8 mouse cellular contexts compared by ENCODE assay signal in genomic region chr15:85703194-85703641, GRCm38 (mm10). TPM values are rescaled to one million over a fixed set of nuclear protein-coding genes. Genes with fewer than 3 reads are reported as not detected.
DNase-seq lines count a peak whose midpoint lies in the region; ATAC-seq lines count a peak whose summit lies in the region.

No protein-coding gene starts in this region.

- no peak for DNase-seq in forebrain, embryonic 14.5 days (ENCODE audit: low spot score)
- no peak for DNase-seq in forebrain, embryonic 11.5 days (ENCODE audit: low spot score)
- DNase-seq in right cerebral cortex, postnatal 10 days (ENCODE audit: low spot score in 2 of 2), result peak; percentile 85
- DNase-seq in right cerebral cortex, adult 2 months (ENCODE audit: low spot score in 2 of 2), result no peak
- peak; percentile 74 to 82 for DNase-seq in lung, postnatal 4 days
- no peak for DNase-seq in yolk sac, embryonic 10.5 days (ENCODE audit: low spot score)
- DNase-seq in spleen, postnatal 10 days (ENCODE audit: low spot score in 2 of 2), result no peak

- H3K36me3 ChIP-seq in forebrain, embryonic 14.5 days (ENCODE audit: control insufficient read depth, insufficient read depth, low read length), result peaks cover 96% of the 10 kb centered on the region
- H3K36me3 ChIP-seq in forebrain, embryonic 11.5 days (ENCODE audit: control insufficient read depth, insufficient read depth, low read length), result no peaks in the 10 kb centered on the region; the same call in 1 of the 2 replicates
- H3K36me3 ChIP-seq in hindbrain, embryonic 16.5 days (ENCODE audit: control insufficient read depth, insufficient read depth, low read length), result peaks cover 43% of the 10 kb centered on the region

- H3K9me3 ChIP-seq in forebrain, embryonic 14.5 days (replicated peaks; ENCODE audit: control insufficient read depth, low read length), result no peaks in the 10 kb centered on the region
- H3K9me3 ChIP-seq in forebrain, embryonic 11.5 days (ENCODE audit: control insufficient read depth, low read length), result no peaks in the 10 kb centered on the region
- H3K9me3 ChIP-seq in hindbrain, embryonic 16.5 days (ENCODE audit: control insufficient read depth, low read length), result no peaks in the 10 kb centered on the region

- 71% methylated on average over 11 of the region's 11 CpGs for WGBS in forebrain, embryonic 14.5 days
- 79% methylated on average over 10 of the region's 11 CpGs for WGBS in forebrain, embryonic 11.5 days
- 58% methylated on average over 9 of the region's 11 CpGs for WGBS in hindbrain, embryonic 16.5 days

- peak overlapping the region; percentile 44 for H3K27ac ChIP-seq in forebrain, embryonic 14.5 days (ENCODE audit: low read depth, low read length)
- H3K27ac ChIP-seq in forebrain, embryonic 11.5 days (ENCODE audit: low read depth, low read length), result no peak overlapping the region
- peak overlapping the region; percentile 76 for H3K27ac ChIP-seq in hindbrain, embryonic 16.5 days (ENCODE audit: low read depth, low read length)

- no peak overlapping the region for H3K4me3 ChIP-seq in forebrain, embryonic 14.5 days (ENCODE audit: low read depth, low read length)
- H3K4me3 ChIP-seq in forebrain, embryonic 11.5 days (ENCODE audit: low read depth, low read length), result no peak overlapping the region
- H3K4me3 ChIP-seq in hindbrain, embryonic 16.5 days (ENCODE audit: low read length), result no peak overlapping the region

- no peaks in the 10 kb centered on the region for H3K27me3 ChIP-seq in forebrain, embryonic 14.5 days (replicated peaks; ENCODE audit: control insufficient read depth, insufficient read depth, low read length)
- H3K27me3 ChIP-seq in forebrain, embryonic 11.5 days (ENCODE audit: control insufficient read depth, insufficient read depth, low read length), result no peaks in the 10 kb centered on the region
- H3K27me3 ChIP-seq in hindbrain, embryonic 16.5 days (replicated peaks; ENCODE audit: control insufficient read depth, insufficient read depth, low read length), result no peaks in the 10 kb centered on the region

- no peak overlapping the region for H3K9ac ChIP-seq in forebrain, embryonic 14.5 days (ENCODE audit: low read length)
- no peak overlapping the region for H3K9ac ChIP-seq in forebrain, embryonic 11.5 days (ENCODE audit: low read length)
- H3K9ac ChIP-seq in hindbrain, embryonic 16.5 days (ENCODE audit: low read depth, low read length), result no peak overlapping the region

- H3K4me2 ChIP-seq in forebrain, embryonic 14.5 days (ENCODE audit: low read length), result no peak overlapping the region
- H3K4me2 ChIP-seq in forebrain, embryonic 11.5 days (ENCODE audit: low read depth, low read length, severe bottlenecking), result no peak overlapping the region
- no peak overlapping the region; the same call in 1 of the 2 replicates for H3K4me2 ChIP-seq in hindbrain, embryonic 16.5 days (ENCODE audit: low read length)

- H3K4me1 ChIP-seq in forebrain, embryonic 14.5 days (ENCODE audit: control insufficient read depth, insufficient read depth, low read length), result peaks cover 9% of the 10 kb centered on the region
- no peaks in the 10 kb centered on the region for H3K4me1 ChIP-seq in forebrain, embryonic 11.5 days (replicated peaks; ENCODE audit: control insufficient read depth, insufficient read depth, low read length)
- peaks cover 33% of the 10 kb centered on the region for H3K4me1 ChIP-seq in hindbrain, embryonic 16.5 days (ENCODE audit: control insufficient read depth, insufficient read depth, low read depth, low read length)

- ATAC-seq in forebrain, embryonic 14.5 days, result no peak
- ATAC-seq in forebrain, embryonic 11.5 days (replicated peaks; ENCODE audit: low FRiP score), result no peak
- peak; percentile 67 for ATAC-seq in hindbrain, embryonic 16.5 days

RNA-seq across cellular contexts. Expression of gene Ppara, which starts 31.6 kb away (rescaled TPM):
- 0.67 and 0.73 TPM in 2 replicates for polyA plus RNA-seq in forebrain, embryonic 14.5 days (2014; fragmentation: Nextera tagmentation; extraction: Ambion mirVana)
- polyA plus RNA-seq in forebrain, embryonic 11.5 days (2014; fragmentation: Nextera tagmentation; extraction: Ambion mirVana), result 0.31 and 0.51 TPM in 2 replicates
- 2.7 and 2.9 TPM in 2 replicates for polyA plus RNA-seq in hindbrain, embryonic 16.5 days (2015; fragmentation: Nextera tagmentation; extraction: Ambion mirVana)

Comparison
In these comparisons a context has a peak if more than half of its experiments do, and no peak if none do; other contexts are left out.
1. DNase-seq: peak in right cerebral cortex, postnatal 10 days (2 of 2) and lung, postnatal 4 days (2 of 2); none in forebrain, embryonic 14.5 days (single experiment), forebrain, embryonic 11.5 days (single experiment), right cerebral cortex, adult 2 months (0 of 2), yolk sac, embryonic 10.5 days (single experiment) and spleen, postnatal 10 days (0 of 2).